Mouse (Mus musculus) duodenum, adult 2 months (tissue): Measurements from ENCODE around the gene Gpr85. TPM values are rescaled to one million over a fixed set of nuclear protein-coding genes. Genes with fewer than 3 reads are reported as not detected.

Experiments
- polyA plus RNA-seq: library from polyadenylated mRNA; depleted of rRNA; stranded (reverse); fragments of >200 nt; gene quantifications from 2 replicates; pipeline ENCODE4 v1.2.3, GENCODE M21; 2012; ENCODE audit warnings: low replicate concordance; rRNA removed

Gene Gpr85
- polyA plus RNA-seq: 0.41 and 0.75 TPM in 2 replicates

GRCm38 (mm10) chr6:13839345-13840054, at the start of gene Gpr85:
Gene Gpr85, minus strand, starts transcription at chr6:13839942.

GRCm38 (mm10) chr6:13870919-13871624, 31.3 kb upstream of the Gpr85 start, which contains the start of gene 2610001J05Rik:
Gene 2610001J05Rik, minus strand, starts transcription at chr6:13871518.

Other genes with a start within 250 kb of the Gpr85 start
- 0.65 and 6.8 TPM in 2 replicates for gene Tmem168, start 231.8 kb downstream of the Gpr85 start, polyA plus RNA-seq
- 0.09 and 0.23 TPM in 2 replicates for gene Bmt2, start 162.0 kb downstream of the Gpr85 start, polyA plus RNA-seq
- gene 2610001J05Rik, start 31.6 kb upstream of the Gpr85 start, polyA plus RNA-seq: 2.2 and 4.9 TPM in 2 replicates